Mouse (Mus musculus) ES-CJ7 (cell line): ENCODE data around the gene Sox6.

ENCODE experiments used
- DNase-seq: peaks from one replicate; pipeline ENCODE4 v3.0.0; 2011; ENCODE audit warnings: low read depth, low spot score

The Sox6 gene

GRCm38 (mm10) chr7:115422828-115423227, 615.8 kb downstream of the Sox6 start:
- no peak for DNase-seq

GRCm38 (mm10) chr7:115420960-115421359, 617.6 kb downstream of the Sox6 start:
- DNase-seq = no peak
